Mouse (Mus musculus): ENCODE results near the gene Irak4. TPM values are rescaled to one million over a fixed set of nuclear protein-coding genes. Genes with fewer than 3 reads are reported as not detected.

Irak4 gene
- total RNA-seq, 2 experiments from 2014 or later, result 20.9 to 26.3 TPM

GRCm38 (mm10) chr15:94557442-94557841 is 14.0 kb downstream of the Irak4 start:
- ATAC-seq (replicated peaks; ENCODE audit: poor library complexity, severe bottlenecking), result peak; percentile 100

- no peak for ATAC-seq (replicated peaks; ENCODE audit: poor library complexity, severe bottlenecking)
Observed at GRCm38 (mm10) chr15:94558895-94559656, 15.6 kb downstream of the Irak4 start.

DNA sequence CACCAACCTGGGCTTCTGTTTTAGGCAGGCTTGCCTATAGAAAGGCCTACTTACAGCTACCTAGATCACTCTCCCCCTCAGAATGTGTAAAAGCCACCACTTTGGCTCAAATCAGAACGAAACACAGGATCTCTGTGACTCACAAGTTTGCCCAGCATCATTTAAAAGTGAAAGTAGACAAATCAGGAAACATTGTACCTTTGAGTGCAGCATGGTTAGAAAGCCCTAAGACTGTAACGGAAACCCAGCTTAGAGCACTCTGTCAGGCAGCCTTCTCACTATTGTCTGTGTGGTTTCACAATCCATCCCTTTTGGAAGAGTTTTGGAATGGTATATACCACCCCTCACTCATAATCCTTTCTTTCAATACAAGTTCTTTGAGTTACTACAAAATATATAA is 21.5 kb downstream of the Irak4 start:
- ATAC-seq (replicated peaks; ENCODE audit: poor library complexity, severe bottlenecking), result peak; percentile 24; the same call in 1 of the 2 replicates

DNA sequence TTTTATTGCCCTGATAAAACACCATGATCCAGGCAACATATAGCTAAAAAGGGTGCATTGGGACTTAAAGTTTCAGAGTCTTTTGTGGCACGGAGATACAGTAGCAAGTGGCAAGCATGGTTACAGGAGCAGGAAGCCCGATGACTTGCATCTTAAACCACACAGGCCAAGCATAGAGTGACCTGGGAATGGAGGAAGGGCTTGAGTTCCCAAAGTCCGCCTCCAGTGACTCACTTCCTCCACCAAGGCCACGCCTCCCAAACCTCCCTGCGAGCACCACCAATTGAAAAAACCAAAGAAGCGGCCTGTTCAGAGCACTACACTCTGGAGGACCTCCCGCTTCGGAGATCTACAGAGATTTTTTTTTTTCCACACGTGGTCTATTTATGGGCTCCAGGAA is 22.4 kb downstream of the Irak4 start:
- peak; percentile 100 for ATAC-seq (replicated peaks; ENCODE audit: poor library complexity, severe bottlenecking)

- ATAC-seq (replicated peaks; ENCODE audit: poor library complexity, severe bottlenecking), result no peak
Observed at GRCm38 (mm10) chr15:94568496-94569182, 25.2 kb downstream of the Irak4 start.

- no peak for ATAC-seq (replicated peaks; ENCODE audit: poor library complexity, severe bottlenecking)
Observed at GRCm38 (mm10) chr15:94571501-94571900, 28.1 kb downstream of the Irak4 start.

- no peak for ATAC-seq (replicated peaks; ENCODE audit: poor library complexity, severe bottlenecking)
Observed at GRCm38 (mm10) chr15:94572746-94573145, 29.3 kb downstream of the Irak4 start.

DNA sequence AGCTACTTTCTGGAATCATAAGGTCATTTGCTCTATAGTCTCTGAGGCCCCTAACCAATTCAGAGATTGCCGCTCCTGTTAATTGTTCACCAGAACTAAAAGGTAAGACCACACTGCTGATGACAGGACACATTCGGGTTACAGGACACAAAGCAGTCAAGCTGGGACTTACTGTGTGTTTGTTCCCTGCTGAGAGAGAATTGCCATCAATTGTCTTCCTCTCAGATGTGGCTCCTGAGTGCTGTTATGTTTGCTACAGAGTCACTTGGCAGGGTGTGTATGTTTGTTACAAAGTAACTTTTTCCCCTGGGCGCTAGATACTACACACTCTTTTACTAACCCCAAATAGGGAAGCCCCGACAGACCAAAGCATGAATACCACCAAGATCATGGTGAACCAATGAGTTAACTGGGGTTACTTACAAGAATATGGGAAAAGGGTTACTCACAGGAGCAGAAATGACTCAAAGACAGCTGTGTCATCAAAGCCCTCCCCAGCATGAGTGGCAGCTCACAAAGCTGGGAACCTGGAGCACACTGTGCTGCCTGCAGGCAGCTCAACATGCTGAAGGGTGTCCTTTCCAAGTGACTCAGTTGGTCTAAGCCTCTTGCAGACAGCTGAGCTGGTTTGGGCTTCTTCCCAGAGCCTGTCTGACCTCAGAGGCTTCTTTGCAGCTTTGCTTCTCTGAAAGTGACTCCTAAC is 31.3 kb downstream of the Irak4 start:
- ATAC-seq (replicated peaks; ENCODE audit: poor library complexity, severe bottlenecking), result no peak

DNA sequence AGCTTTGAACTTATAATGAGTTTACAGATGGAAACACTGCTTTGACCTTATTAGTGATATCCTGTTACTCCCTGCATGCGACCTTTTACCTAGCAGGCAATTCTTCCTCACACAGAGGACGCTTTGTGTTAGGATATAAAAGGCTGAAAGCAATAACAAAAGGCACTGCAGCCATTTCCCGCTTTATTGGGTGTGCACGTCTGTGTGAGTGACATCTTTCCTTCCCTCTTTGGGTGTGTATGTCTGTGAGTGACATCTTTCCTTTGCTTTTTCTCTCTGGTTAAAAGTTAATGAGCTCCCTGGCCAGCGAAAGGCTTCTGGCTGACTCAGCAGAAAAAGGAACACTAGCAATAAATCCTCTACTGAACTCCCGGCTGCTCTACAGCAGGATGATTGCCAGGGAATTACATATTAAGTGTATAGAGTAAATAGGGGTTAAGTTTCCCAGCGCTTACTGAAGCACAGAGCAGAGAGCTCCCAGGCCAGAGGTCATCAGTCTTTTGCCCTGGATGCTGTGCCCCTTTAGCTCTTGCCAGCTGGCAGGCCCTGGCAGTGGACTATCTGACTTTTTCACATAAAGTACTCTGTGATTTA is 38.7 kb downstream of the Irak4 start:
- ATAC-seq (replicated peaks; ENCODE audit: poor library complexity, severe bottlenecking), result no peak

DNA sequence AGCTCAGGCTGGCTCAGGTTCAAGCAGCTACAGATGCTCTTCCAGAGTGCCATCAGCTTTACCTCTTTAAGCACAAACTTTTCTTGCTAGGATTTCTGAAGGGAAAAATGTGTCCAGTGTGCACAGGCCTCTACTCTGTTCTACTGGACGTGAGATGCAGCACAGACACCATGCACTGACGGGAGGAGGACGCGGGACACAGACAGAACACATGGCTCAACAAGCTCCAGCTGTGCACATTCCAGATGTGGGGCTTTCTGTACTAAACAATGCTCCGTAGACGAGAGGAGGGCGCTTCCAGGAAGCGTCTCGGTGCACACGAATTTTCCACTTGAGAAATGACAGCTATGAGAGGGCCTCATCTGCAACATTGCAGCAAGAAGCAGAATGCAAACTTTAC is 39.7 kb downstream of the Irak4 start:
- no peak for ATAC-seq (replicated peaks; ENCODE audit: poor library complexity, severe bottlenecking)

GRCm38 (mm10) chr15:94584738-94585137 is 41.3 kb downstream of the Irak4 start:
- ATAC-seq (replicated peaks; ENCODE audit: poor library complexity, severe bottlenecking), result no peak

GRCm38 (mm10) chr15:94587826-94588715 is 44.6 kb downstream of the Irak4 start:
- no peak for ATAC-seq (replicated peaks; ENCODE audit: poor library complexity, severe bottlenecking)

DNA sequence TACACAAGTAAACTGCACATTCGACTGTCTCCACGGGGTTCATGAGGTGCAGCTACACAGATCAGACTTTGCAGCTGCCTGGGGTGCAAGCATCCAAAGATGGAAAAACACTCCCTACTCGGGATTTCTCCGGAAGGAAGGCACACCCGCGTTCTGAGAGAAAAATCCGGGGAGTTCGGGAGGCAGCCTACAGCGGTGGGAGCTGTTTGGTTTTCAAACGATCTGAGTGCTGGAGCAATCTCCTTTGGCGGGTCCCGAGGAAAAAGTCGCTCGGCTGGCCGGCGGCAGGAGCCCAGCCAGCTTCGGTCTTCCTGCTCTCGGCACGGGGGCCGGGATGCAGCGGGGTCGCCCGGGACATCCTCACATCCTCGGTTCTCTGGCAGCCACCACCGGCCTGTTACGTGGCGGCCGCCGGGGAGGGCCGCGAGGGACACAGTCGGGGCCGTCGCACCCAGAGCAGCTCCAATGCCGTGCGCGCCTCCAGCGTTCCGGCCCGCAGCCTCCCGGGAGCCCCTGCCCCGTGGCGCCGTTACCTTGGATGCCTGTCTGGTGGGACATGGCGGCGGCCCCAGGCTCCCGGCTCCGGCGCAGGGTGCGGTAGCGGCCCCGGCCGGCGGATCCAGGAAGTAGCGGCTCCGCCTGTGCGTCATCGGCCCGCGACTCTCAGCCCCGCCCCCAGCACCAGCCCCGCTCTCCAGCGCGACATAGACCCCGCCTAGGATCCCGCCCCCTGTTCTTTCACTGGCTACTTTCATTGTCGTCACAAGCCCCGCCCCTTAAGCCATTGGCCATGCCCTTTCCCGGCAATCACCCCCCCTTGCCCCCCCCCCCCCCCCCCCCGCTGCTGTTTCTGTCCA is 46.0 kb downstream of the Irak4 start, which contains the start of gene Twf1:
TSS of gene Twf1 (minus strand) at position 671 of the 857 bp plus-strand sequence.
- ATAC-seq (replicated peaks; ENCODE audit: poor library complexity, severe bottlenecking), result peak; percentile 93

GRCm38 (mm10) chr15:94590083-94590482 is 46.6 kb downstream of the Irak4 start:
- no peak for ATAC-seq (replicated peaks; ENCODE audit: poor library complexity, severe bottlenecking)

DNA sequence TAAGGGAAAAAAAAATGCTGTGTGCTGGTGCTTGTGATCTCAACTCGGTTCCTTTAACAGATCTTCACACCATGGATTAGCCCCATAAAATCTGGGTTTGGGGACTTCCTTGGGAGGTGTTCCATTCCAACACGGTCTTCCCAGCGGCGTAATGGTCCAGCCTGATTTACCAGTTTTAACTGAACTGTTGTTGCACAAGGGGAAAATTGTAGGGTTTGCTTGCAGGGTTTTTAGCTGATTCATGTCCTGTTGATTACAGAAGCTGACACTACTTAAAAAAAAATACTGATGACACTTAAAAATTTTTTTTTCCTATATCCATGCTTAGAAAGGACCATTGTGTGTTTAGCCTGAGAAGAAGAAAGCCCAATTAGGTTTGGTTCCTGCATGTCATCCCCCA is 47.9 kb downstream of the Irak4 start:
- ATAC-seq (replicated peaks; ENCODE audit: poor library complexity, severe bottlenecking), result peak; percentile 29

- ATAC-seq (replicated peaks; ENCODE audit: poor library complexity, severe bottlenecking), result no peak
Observed at GRCm38 (mm10) chr15:94593586-94593985, 50.1 kb downstream of the Irak4 start.

GRCm38 (mm10) chr15:94600145-94600707 is 56.8 kb downstream of the Irak4 start:
- ATAC-seq (replicated peaks; ENCODE audit: poor library complexity, severe bottlenecking), result no peak

DNA sequence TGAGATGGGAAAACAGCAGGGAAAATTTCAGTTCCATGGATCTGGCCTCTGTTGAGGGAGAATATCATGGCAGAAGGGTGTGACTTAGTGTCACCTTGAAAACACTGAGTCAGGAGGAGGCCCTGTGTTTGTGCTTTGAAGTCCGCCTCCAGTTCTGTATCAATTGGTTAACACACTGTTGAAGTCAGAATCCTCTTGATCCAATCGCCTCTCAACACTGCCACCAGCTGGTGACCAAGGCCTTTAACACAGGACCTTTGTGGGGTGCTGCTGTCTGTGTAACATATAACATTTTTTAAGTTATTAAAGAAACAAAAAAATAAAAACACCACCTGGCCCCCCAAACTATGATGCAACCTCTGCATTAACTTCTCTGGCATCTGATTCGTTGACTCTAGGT is 57.9 kb downstream of the Irak4 start:
- ATAC-seq (replicated peaks; ENCODE audit: poor library complexity, severe bottlenecking), result peak; percentile 97
